Mouse (Mus musculus) frontal cortex, postnatal 14 days (tissue): ENCODE results near the gene Alk.

Experiments used
- DNase-seq, 2 experiments: peaks; one replicate each; pipeline ENCODE4 v3.0.0; 2022; ENCODE audit warnings: low spot score in 2 of 2

Gene Alk

DNA sequence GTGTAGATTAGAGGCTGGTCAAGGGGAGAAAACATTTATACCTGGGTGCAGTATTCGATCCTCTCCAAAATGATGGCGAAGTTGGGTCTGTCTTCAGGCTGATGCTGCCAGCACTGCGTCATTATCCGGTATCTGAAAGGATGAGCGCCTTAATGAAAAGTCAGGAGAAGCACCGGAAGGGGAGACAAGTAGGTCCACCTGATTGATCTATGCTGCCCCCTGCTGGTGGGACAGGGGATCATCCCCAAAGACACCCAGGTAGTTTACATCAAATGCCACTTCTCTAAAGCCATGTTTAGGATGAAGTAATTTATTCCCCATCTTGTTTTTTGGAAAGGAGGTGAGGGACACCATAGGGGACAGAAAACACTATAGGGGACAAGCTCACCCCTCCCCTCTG lies 730.4 kb downstream of the Alk start:
- peak in 1 of 2 experiments; percentile 25 for DNase-seq

DNA sequence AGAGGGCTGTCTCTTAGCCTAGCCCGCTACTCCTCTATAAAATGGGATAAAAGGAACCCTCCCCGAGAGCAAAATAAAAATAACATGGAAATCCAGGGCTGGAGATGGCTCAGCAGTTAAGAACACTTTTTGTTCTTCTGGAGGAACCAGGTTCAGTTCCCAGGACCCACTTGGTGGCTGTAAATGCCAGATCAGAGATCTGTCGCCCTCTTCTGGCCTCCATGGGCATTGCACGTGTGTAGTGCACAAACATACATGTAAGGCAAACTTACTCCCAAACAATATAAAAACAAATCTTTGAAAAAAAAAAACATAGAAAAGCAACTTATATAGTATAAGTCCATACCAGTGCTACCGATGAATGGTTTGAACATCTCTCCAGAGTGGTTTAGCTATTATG lies 731.5 kb downstream of the Alk start:
- no peak for DNase-seq

DNA sequence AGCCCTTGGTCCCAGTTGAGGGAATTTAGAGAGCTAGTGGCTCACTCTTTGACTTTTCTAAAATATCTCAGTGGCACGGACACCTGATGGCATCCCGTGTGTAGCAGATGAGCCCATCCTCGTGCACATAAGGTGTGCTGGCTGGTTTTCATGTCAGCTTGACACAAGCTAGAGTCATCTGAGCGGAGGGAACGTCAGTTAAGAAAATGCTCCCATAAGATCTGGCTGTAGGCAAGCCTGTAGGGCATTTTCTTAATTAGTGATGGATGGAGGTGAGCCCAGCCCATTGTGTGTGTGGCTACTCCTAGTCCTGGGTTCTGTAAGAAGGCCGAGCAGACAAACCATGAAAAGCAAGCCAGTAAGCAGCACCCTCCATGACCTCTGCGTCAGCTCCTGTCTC lies 732.4 kb downstream of the Alk start:
- no peak for DNase-seq

DNA sequence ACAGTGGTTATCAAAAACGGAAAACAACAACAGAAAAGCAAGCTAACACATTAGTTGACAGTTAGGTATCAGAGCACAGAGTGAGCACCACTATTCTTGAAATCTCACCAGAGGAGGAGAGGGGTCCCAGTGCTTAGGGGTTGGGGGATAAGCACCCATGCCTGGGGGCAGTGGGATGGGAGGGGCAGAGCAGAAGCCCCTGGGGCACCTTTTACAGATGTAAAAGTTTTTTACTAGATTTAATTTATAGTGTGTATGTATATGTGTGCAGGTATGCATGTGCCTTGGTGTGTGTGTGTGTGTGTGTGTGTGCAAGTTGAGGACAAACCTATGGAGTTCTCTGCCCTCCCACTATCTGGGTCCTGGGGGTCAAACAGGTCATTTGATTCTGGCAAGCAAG lies 733.8 kb downstream of the Alk start:
- DNase-seq = no peak

DNA sequence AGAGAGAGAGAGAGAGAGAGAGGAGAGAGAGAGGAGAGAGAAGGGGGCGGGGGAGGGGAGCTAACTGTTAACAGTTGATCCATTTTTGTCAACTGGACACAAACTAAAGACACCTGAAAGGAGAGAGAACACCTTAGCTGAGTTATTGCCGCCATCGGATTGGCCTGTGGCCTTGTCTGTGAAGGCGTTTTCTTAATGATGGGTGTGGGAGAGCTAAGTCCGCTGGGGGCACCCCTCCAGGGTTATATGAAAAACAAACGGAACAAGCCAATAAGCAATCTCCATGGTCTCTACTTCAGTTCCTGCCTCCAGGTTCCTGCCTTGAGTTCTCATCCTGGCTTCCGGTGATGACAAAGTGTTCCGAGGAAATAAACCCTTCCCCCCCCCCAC lies 734.2 kb downstream of the Alk start:
- DNase-seq = no peak

DNA sequence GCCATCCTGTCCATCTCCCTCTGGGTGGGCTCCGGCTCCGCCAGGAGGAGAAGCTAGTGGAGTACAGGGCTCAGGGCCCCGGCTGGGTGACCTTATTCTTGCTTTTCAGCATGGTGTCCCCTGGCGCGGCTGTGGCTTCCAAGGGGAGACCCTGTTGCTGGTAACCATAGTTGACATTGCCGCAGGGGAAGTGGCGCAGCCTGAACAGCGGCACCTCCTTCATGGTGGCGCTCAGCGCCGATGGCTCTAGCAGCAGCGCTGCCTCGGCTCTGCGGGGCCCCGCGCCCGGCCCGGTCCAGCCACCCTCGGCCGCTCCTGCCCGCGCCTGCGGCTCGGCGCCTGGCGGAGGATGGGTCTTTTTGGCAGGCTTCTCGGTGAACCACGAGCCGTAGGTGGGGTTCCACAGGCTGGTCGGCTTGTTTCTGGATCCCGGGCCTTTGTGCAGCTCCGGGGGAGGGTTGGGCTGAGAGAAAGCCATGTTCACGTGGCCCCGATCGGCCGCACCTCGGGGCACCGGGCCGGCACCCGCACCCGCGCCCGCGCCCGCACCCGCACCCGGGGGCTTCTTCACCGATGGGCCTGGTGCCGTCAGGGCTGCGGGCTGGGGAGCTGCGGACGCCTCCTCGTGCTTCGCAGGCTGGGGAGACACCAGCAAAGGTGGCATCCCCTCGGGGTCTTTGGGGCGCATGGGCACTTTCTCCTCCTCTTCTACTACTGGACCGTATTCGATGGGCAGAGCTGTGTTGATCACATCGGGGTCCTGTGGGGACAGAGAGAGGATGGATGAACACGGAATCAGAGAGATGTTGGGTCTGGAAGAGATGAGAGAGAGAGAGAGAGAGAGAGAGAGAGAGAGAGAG lies 734.8 kb downstream of the Alk start:
- DNase-seq = peak in 1 of 2 experiments; percentile 20

DNA sequence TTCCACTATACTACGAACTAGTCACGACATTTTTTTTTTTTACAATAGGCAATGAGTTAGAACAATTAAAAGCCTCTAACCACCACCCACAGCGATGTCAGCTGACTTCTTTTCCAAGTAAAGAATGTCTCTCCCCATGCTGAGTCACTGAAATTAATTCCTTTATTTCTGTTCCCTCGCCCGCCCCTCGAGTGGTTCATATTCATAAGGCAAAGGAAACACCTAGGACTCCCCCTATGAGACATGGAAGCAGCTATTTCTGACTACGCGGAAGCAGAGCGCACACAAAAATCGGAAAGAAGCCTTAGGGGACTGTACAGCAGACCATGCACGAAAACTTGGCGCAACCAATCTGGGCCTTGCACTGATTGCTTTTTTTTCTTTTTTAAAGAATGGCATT lies 735.6 kb downstream of the Alk start:
- DNase-seq = no peak

DNA sequence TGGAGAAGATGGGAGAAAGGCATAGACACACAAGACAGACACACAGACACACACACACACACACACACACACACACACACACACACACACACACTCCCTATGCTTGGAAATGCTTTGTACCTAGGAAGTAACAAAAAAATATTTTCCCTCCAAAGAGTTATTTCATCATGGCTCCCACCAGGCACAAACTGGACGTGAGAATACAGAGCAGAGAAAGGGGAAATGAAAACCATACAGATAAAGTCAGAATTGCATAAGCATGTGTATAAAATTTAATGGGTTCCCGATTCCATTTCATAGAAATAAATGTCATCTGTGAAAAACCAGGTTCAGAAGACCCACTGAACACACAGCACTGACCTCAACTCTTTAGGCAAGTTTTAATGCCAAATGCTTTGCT lies 736.5 kb downstream of the Alk start:
- DNase-seq = no peak

DNA sequence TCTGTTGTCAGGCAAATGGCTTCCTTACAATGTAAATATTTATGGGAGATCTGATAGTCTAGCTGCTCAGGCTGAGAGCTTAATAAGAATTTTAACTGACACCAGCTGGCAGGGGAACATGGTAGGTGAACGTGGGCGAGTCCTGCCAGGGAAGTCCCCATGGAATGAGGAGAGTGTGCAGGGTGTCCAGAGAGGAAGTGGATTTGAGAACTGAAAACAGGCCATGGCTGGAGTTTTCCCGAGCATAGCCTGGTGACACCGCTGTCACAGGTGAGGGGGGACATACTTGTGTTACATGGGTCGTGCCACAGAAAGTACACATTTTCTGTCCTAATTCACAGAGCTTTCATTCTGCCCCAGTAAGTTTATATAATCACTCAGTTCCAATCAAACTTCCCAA lies 739.0 kb downstream of the Alk start:
- DNase-seq = no peak

DNA sequence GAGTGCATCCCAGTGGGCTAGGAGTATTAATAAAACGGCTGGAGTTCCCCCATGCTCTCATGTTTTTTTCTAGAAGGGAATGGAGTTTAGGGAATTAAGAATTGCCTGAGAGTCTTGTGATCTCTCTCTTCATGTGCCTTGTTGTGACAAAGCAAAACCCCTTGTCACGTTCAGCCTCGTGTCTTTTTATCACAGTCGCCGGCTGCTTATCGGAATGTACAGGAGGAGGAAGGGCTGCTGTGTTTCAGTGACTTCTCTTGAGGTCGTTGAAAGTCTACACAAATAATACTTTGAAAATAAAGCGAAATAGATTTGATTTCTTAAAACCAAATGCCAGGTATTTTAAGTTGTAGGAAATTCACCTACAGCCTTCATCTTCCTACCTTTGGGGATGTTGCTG lies 740.4 kb downstream of the Alk start:
- no peak for DNase-seq

DNA sequence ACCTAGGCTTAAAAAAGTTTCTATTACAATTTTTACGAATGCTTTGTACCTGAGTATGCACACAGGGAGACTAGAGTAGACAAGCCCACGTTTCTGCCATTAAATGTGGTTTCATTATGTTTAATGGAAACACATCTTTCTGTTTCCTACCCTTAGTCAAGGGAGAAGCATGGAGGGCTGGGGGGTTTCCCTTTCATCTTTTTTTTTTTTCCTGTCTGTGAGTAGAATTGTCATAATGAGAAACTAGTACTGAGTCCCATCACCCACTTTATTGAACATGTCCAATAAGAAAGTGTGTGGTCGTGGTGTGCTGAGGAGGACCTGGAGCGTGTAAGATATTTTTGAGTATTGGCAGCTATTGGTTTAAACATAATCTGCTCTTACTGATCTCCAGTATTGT lies 741.5 kb downstream of the Alk start:
- no peak for DNase-seq

DNA sequence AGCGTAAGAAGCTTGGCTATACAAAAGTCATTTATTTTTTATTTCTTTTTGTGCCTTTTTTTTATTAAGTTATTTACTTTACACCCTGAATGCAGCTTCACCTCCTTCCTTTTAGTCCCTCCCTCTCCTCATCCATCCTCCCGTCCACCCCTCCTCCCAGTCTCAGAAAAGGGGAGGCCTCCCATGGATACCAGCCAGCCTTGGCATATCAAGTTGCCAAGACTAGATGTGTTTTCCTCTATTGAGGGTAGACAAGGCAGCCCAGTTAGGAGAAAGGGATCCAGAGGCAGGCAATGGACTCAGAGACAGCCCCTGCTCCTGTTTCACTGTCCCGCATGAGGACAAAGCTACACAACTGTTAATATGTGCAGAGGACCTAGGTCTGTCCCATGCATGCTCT lies 742.2 kb downstream of the Alk start:
- no peak for DNase-seq

DNA sequence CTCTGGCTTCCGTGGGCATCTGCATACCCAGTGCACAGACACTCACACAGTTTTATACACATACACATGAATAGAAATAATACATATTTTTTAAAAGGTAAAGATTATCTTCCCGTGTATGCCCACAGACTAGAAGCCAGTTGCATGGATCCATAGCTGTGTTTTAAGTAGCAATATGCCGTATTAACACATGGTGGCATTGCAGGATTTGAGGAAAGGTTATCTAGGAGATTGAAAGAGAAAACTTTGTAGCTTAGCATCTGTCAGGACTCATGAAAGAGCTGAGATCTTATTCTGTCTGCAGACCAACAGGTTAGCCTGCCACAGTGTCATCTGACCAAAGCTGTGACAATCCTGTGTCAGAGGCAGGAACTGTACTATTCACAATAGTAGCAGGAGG lies 772.5 kb downstream of the Alk start:
- no peak for DNase-seq

DNA sequence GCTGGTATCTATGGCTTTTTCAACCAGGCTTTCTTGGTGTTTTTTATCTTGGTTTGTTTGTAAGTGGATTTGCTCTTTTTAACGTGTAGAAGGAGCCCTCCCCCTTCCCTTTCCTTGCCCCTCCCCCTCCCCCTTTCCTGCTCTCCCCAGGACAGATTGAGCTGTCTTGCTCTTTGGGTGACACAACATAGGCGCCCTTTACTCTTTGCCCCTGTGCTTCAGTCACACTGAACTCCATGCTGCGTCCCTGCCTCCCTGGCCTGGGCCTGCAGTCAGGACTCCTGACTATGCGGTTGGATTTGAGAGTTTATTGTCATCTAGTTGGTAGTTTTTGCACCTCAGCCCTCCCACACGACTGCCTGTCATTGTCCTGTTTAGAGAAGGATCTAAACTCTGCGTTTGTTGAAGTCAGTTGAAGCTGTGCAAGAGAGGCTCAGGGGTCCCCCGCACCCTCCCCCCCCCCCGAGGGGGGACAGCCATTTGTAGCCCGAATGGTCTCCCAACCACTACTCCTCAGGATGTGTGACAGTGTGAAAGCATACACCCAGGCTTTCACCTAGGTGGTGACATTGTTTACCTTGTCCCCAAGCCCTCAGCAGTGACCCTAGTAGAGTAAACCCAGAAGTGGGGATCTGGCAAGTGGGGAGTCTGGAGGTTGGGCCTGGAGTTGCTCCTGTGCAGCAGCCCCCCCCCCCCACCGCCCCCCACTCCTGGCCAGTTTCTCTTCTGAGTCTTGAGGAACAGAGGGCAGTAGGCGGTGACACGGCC lies 775.6 kb downstream of the Alk start:
- DNase-seq = no peak

DNA sequence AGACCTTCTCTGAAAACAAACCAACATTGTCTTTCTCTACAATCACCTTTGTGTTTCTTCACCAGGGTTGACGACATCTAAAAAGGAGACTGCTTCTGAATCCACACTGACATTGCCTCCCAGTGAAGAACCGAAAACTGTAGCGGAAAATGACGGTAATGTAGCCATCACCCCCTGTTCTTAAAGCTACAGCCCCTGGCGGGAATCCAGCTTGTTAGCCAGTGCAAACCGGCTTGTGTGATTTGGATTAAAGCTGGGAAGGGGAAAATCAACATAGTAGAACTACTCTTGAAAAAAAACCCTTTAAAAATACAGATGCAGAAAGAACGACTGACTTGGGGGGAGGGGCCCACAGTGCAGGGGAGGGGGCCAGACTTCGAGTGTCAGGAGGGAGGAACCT lies 776.8 kb downstream of the Alk start:
- DNase-seq = no peak

DNA sequence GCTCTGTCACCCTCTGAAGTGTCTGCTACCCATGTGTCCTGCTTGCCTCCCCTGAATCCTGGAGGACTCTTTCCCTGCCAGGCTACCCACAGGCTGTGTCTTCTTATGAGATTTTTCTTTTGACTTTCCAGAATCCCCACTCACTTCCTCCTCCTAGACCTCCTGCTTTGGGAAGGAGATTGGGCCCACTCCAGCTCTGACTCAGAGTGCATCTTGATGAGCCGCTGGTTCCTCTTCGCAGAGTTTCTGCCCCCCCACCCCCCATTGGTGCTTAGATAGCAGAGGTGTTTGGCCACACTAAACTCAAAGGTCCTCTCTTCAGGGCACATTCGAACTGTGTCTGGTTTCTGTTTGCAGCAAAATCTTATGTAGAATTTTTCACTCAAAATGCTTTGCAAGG lies 777.8 kb downstream of the Alk start:
- no peak for DNase-seq

DNA sequence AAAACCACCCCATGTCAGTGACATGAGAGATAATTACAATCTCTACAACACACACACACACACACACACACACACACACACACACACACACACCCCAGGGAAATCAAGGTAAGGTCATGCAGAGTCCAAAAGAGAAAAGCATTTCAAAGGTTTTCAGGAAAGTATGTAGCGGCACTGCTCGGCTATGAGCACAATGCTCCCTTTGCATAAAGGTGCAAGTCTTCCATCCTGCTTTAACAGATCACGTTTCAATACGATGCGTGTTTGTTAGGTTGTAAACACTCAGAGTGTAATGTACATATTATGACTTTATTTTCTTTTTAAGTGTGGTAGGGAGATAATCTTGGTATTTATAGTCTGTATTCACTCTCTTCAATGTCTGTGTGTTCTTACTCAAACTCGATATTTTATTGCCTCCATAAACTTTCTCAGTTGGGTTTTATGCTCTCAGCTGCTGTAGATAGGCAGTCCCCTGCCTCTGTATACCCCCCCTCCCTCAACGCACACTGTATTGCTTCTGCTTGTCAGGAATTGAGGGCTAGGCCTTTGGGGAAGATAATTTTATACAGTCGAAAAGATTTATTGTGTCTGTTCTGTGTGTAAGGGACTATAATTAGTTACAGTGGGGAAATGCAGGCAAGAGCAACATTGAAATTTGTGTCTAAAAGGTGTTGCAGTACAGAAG lies 780.7 kb downstream of the Alk start:
- DNase-seq = no peak
